Mouse (Mus musculus): ENCODE data around the gene Clip2.

DNA sequence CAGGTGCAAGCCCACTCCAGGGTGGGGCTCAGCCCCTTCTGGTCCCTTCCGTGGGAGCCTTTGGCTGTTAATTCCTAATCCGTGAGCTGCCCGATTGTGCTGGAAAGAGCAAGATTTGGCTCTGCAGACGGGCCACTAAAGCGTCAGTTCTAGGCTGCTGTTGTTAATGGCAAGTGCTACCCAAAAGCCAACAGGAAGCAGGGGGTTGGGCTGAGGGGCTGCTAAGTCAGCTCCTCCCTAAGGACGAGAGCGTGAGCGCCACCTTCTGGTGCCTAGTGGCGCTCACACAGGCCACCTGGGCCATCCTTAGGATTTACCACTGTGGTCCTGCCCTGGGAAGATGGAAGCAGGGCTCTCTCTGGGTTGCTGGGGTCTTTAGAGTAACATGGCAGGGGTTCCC, 62.7 kb downstream of the Clip2 start:
- peak; percentile 31; the same call in 1 of the 2 replicates for TF ChIP-seq CTCF (IDR thresholded peaks at IDR 0.05; ENCODE audit: extremely low read depth, insufficient read length, insufficient replicate concordance, low read depth, low read length)
- no peak for TF ChIP-seq POLR2A (IDR thresholded peaks at IDR 0.05; ENCODE audit: low read depth, low read length)
